Mouse (Mus musculus) heart, postnatal 0 days (tissue): ENCODE measurements around the gene Il1r1.

Experiments
- CTCF ChIP-seq: IDR thresholded peaks from 2 replicates; pipeline ENCODE4 v1.5.1; 2016; ENCODE audit warnings: antibody characterized with exemption, control low read depth, low read depth
- EP300 ChIP-seq: IDR thresholded peaks from 2 replicates; pipeline ENCODE4 v1.6.1; 2016; ENCODE audit warnings: antibody characterized with exemption, low read depth

GRCm38 (mm10) chr1:40355904-40356521 lies 131.1 kb downstream of the Il1r1 start:
- TF ChIP-seq CTCF (no peak), EP300 (no peak)
